Mouse (Mus musculus) frontal cortex, adult (tissue): Measurements from ENCODE around the gene Hoxb6.

Experiments
- ATAC-seq: cut with Nextera tagmentation; 2 replicates; pipeline ENCODE4 v1.9.2; 2017; ENCODE audit warnings: mild to moderate bottlenecking, moderate library complexity, mixed read lengths; ENCODE audit not compliant: low TSS enrichment

Hoxb6 gene

GRCm38 (mm10) chr11:96301064-96301431 lies 8.8 kb downstream of the Hoxb6 start:
- no peak for ATAC-seq

GRCm38 (mm10) chr11:96301837-96302236 lies 9.6 kb downstream of the Hoxb6 start:
- no peak for ATAC-seq

GRCm38 (mm10) chr11:96302381-96303150 lies 10.3 kb downstream of the Hoxb6 start:
- ATAC-seq: no peak

GRCm38 (mm10) chr11:96303151-96304099 lies 11.1 kb downstream of the Hoxb6 start, which contains the start of gene Hoxb5:
Gene Hoxb5, plus strand, starts transcription at chr11:96303336.
- no peak for ATAC-seq

- ATAC-seq: no peak
Measured at GRCm38 (mm10) chr11:96304381-96305195, 12.3 kb downstream of the Hoxb6 start.

GRCm38 (mm10) chr11:96305505-96306182 lies 13.4 kb downstream of the Hoxb6 start:
- ATAC-seq: no peak

- no peak for ATAC-seq
Measured at GRCm38 (mm10) chr11:96306183-96306907, 14.1 kb downstream of the Hoxb6 start.

- no peak for ATAC-seq
Measured at GRCm38 (mm10) chr11:96306908-96307269, 14.6 kb downstream of the Hoxb6 start.

- ATAC-seq: no peak
Measured at GRCm38 (mm10) chr11:96308763-96309162, 16.5 kb downstream of the Hoxb6 start.

- no peak for ATAC-seq
Measured at GRCm38 (mm10) chr11:96309288-96309687, 17.0 kb downstream of the Hoxb6 start.

- ATAC-seq: no peak
Measured at GRCm38 (mm10) chr11:96310183-96310938, 18.1 kb downstream of the Hoxb6 start.

- no peak for ATAC-seq
Measured at GRCm38 (mm10) chr11:96311097-96311496, 18.8 kb downstream of the Hoxb6 start.

GRCm38 (mm10) chr11:96311520-96312417 lies 19.5 kb downstream of the Hoxb6 start:
- ATAC-seq: no peak

- no peak for ATAC-seq
Measured at GRCm38 (mm10) chr11:96313134-96313533, 20.9 kb downstream of the Hoxb6 start.

- no peak for ATAC-seq
Measured at GRCm38 (mm10) chr11:96313806-96314428, 21.6 kb downstream of the Hoxb6 start.

- no peak for ATAC-seq
Measured at GRCm38 (mm10) chr11:96314671-96315343, 22.5 kb downstream of the Hoxb6 start.

GRCm38 (mm10) chr11:96315344-96315681 lies 23.0 kb downstream of the Hoxb6 start:
- ATAC-seq: no peak
